Mouse (Mus musculus): ENCODE results near the gene Gm21663. TPM values are rescaled to one million over a fixed set of nuclear protein-coding genes. Genes with fewer than 3 reads are reported as not detected.

Gene Gm21663
- total and polyA plus RNA-seq, 2 experiments from 2014 or later, result not detected

DNA sequence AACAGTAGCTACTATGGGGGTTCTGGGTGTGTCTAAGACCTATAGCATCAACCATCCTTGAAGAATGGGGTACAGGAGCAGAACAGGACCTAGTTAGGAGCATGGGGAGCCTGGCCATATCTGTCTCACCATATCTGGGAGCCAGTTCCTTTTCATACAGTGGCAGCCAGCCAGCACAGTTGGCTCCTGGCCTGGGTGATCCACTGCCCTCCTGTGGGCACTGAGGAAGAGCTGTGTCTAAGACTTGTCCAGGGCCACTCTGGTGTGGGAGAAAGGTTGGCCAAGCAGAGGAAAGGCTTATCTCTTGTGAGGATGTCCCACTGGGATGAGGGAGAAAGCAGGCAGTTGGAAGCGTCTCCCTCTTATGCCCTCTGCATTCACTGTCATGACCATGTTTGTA lies 50.9 kb downstream of the Gm21663 start:
- TF ChIP-seq CTCF (IDR thresholded peaks at IDR 0.05; ENCODE audit: low read depth), result no peak
- no peak overlapping the region for H3K4me3 ChIP-seq (ENCODE audit: low read length)
- H3K36me3 ChIP-seq (ENCODE audit: insufficient read depth, low read length), result no peaks in the 10 kb centered on the region
- no peaks in the 10 kb centered on the region for H3K9me3 ChIP-seq (ENCODE audit: low read length)
- DNase-seq (ENCODE audit: low spot score), result no peak
- H3K27ac ChIP-seq, result no peak overlapping the region
- H3K9ac ChIP-seq (replicated peaks; ENCODE audit: low read length), result no peak overlapping the region
- H3K27me3 ChIP-seq (ENCODE audit: insufficient read depth, low read length), result no peaks in the 10 kb centered on the region
- ATAC-seq, result no peak
- H3K4me2 ChIP-seq (ENCODE audit: low read depth, low read length), result no peak overlapping the region
- H3K4me1 ChIP-seq (ENCODE audit: insufficient read depth, low read length), result 0 out of 2 replicates have a peak, but pooled peaks cover 3% of the 10 kb centered on the region
- WGBS, result 68% methylated on average over 1 of the region's 1 CpGs

DNA sequence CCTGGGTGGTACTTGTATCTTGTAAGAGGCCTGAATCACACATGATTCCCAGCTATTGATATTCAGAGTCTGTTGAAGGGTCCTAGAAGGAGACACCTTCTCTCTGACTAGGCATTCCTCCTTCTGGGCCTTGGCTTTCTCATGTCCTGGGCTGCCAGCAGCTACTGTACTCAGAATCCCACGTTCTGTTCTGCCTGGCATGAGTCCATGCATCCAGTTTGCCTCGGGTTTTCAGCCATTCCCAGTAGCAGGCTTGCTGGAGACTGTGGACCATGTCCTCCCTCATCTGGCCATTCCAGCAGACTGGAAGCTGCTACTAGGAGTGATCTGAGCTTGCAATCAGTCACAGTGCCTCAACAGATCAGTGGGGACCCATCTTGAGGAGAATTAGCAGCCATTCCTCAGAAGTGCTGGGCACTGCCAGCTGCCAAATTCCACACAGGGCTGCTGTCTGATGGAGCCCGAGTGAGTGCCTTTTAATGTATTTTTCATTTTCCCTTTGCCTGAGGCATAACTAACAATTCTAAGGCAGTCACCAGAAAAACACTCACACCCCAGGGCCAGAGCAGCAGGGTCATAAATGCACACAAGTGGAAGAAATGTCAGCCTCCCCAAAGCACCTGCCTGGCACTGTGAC lies 52.3 kb downstream of the Gm21663 start:
- Histone ChIP-seq H3K4me1 (ENCODE audit: insufficient read depth, low read length) (0 out of 2 replicates have a peak, but pooled peaks cover 3% of the 10 kb centered on the region), H3K4me2 (ENCODE audit: low read depth, low read length) (no peak overlapping the region), H3K36me3 (ENCODE audit: insufficient read depth, low read length) (no peaks in the 10 kb centered on the region), H3K9ac (replicated peaks; ENCODE audit: low read length) (no peak overlapping the region), H3K4me3 (ENCODE audit: low read length) (no peak overlapping the region), H3K27me3 (ENCODE audit: insufficient read depth, low read length) (no peaks in the 10 kb centered on the region), H3K9me3 (ENCODE audit: low read length) (0 out of 2 replicates have a peak, but pooled peaks cover 2% of the 10 kb centered on the region), H3K27ac (0 out of 2 replicates have a peak overlapping the region, but pooled peaks have one; percentile 4)
- DNase-seq (ENCODE audit: low spot score) (no peak), ATAC-seq (no peak)
- TF ChIP-seq CTCF (IDR thresholded peaks at IDR 0.05; ENCODE audit: low read depth), result no peak
- WGBS, result 26% methylated on average over 3 of the region's 3 CpGs

DNA sequence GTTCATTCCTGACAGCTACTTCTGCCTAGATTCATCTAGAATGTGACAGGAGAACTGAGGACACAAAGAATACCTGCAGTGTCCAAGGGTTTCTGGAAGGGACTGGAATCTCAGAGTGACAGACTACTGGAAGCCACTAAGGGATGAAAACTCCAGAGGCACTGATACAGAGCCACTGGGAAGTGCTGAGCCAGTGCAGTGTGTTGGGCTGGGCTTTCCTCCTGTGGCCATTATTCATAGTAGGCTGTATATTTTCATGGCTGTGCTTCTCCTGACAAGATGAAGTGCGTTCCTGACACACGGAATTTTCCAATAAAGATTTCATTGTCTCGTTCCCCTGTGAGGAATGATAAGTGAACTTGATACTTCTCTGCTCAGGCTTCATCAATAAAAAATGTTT lies 55.5 kb downstream of the Gm21663 start:
- Histone ChIP-seq H3K36me3 (ENCODE audit: insufficient read depth, low read length) (no peaks in the 10 kb centered on the region), H3K27ac (no peak overlapping the region), H3K9ac (replicated peaks; ENCODE audit: low read length) (no peak overlapping the region), H3K9me3 (ENCODE audit: low read length) (0 out of 2 replicates have a peak, but pooled peaks cover 3% of the 10 kb centered on the region), H3K4me2 (ENCODE audit: low read depth, low read length) (no peak overlapping the region), H3K27me3 (ENCODE audit: insufficient read depth, low read length) (no peaks in the 10 kb centered on the region), H3K4me1 (ENCODE audit: insufficient read depth, low read length) (0 out of 2 replicates have a peak, but pooled peaks cover 3% of the 10 kb centered on the region), H3K4me3 (ENCODE audit: low read length) (no peak overlapping the region)
- ATAC-seq, result no peak
- WGBS, result 58% methylated on average over 3 of the region's 3 CpGs
- TF ChIP-seq CTCF (IDR thresholded peaks at IDR 0.05; ENCODE audit: low read depth), result no peak
- no peak for DNase-seq (ENCODE audit: low spot score)

Other genes starting within 250 kb of the Gm21663 start
- 13.4 and 23.2 TPM in 2 replicates for gene Xrcc2, start 236.6 kb downstream of the Gm21663 start, total RNA-seq (2014; rRNA removed)
- gene Xrcc2, start 236.6 kb downstream of the Gm21663 start, polyA plus RNA-seq (2015; fragmentation: Nextera tagmentation; extraction: Ambion mirVana), result 5.5 and 5.7 TPM in 2 replicates
- 18.8 and 25.7 TPM in 2 replicates for gene Actr3b, start 182.4 kb downstream of the Gm21663 start, total RNA-seq (2014; rRNA removed)
- 53.6 and 58.1 TPM in 2 replicates for gene Actr3b, start 182.4 kb downstream of the Gm21663 start, polyA plus RNA-seq (2015; fragmentation: Nextera tagmentation; extraction: Ambion mirVana)
- 0.18 TPM in 1 of 2 replicates, not detected in the other for gene Gm21671, start 12.0 kb upstream of the Gm21663 start, total RNA-seq (2014; rRNA removed)
- 0.11 and 0.13 TPM in 2 replicates for gene Gm21671, start 12.0 kb upstream of the Gm21663 start, polyA plus RNA-seq (2015; fragmentation: Nextera tagmentation; extraction: Ambion mirVana)
- not detected in 2 replicates for gene Gm21680, start 30.3 kb upstream of the Gm21663 start, total RNA-seq (2014; rRNA removed)
- gene Gm21680, start 30.3 kb upstream of the Gm21663 start, polyA plus RNA-seq (2015; fragmentation: Nextera tagmentation; extraction: Ambion mirVana), result not detected in 2 replicates
- not detected in 2 replicates for gene Gm21698, start 46.3 kb upstream of the Gm21663 start, total RNA-seq (2014; rRNA removed)
- 0.11 and 0.35 TPM in 2 replicates for gene Gm21698, start 46.3 kb upstream of the Gm21663 start, polyA plus RNA-seq (2015; fragmentation: Nextera tagmentation; extraction: Ambion mirVana)
- gene Gm1979, start 62.4 kb upstream of the Gm21663 start, total RNA-seq (2014; rRNA removed), result 0.07 and 0.10 TPM in 2 replicates
- 0.47 TPM in 1 of 2 replicates, not detected in the other for gene Gm1979, start 62.4 kb upstream of the Gm21663 start, polyA plus RNA-seq (2015; fragmentation: Nextera tagmentation; extraction: Ambion mirVana)
- not detected in 2 replicates for gene Gm5862, start 80.5 kb upstream of the Gm21663 start, total RNA-seq (2014; rRNA removed)
- not detected in 2 replicates for gene Gm5862, start 80.5 kb upstream of the Gm21663 start, polyA plus RNA-seq (2015; fragmentation: Nextera tagmentation; extraction: Ambion mirVana)
- gene Speer4a, start 97.2 kb upstream of the Gm21663 start, total RNA-seq (2014; rRNA removed), result 0.05 TPM in 1 of 2 replicates, not detected in the other
- 0.25 and 0.36 TPM in 2 replicates for gene Speer4a, start 97.2 kb upstream of the Gm21663 start, polyA plus RNA-seq (2015; fragmentation: Nextera tagmentation; extraction: Ambion mirVana)
- gene Gm7347, start 116.2 kb upstream of the Gm21663 start, total RNA-seq (2014; rRNA removed), result not detected in 2 replicates
- gene Gm7347, start 116.2 kb upstream of the Gm21663 start, polyA plus RNA-seq (2015; fragmentation: Nextera tagmentation; extraction: Ambion mirVana), result 0.34 TPM in 1 of 2 replicates, not detected in the other
- gene Gm10471, start 146.9 kb upstream of the Gm21663 start, total RNA-seq (2014; rRNA removed), result not detected in 2 replicates
- 0.11 TPM in 1 of 2 replicates, not detected in the other for gene Gm10471, start 146.9 kb upstream of the Gm21663 start, polyA plus RNA-seq (2015; fragmentation: Nextera tagmentation; extraction: Ambion mirVana)
- gene 5031410I06Rik, start 163.0 kb upstream of the Gm21663 start, total RNA-seq (2014; rRNA removed), result not detected in 2 replicates
- gene 5031410I06Rik, start 163.0 kb upstream of the Gm21663 start, polyA plus RNA-seq (2015; fragmentation: Nextera tagmentation; extraction: Ambion mirVana), result 0.09 and 0.25 TPM in 2 replicates
- not detected in 2 replicates for gene Gm10220, start 179.0 kb upstream of the Gm21663 start, total RNA-seq (2014; rRNA removed)
- gene Gm10220, start 179.0 kb upstream of the Gm21663 start, polyA plus RNA-seq (2015; fragmentation: Nextera tagmentation; extraction: Ambion mirVana), result 0.11 and 0.13 TPM in 2 replicates

Data from hindbrain, postnatal 0 days (tissue).